In genomic region chr3:121171872-121172265, GRCm38 (mm10) we compare ENCODE assay signal across 9 mouse cellular contexts. TPM values are rescaled to one million over a fixed set of nuclear protein-coding genes. Genes with fewer than 3 reads are reported as not detected.
DNase-seq lines count a peak whose midpoint lies in the region; ATAC-seq and TF ChIP-seq lines count a peak whose summit lies in the region.
"Had no signal": no experiment of that assay in that cellular context is flagged by ENCODE, and none has a peak within 500 bp of the region (broad histone marks: within the 10 kb centered on the region; RNA-seq: fewer than 3 reads in every experiment).

No protein-coding gene starts in this region.

- H3K9me3 ChIP-seq in heart, embryonic 12.5 days (replicated peaks): no peaks in the 10 kb centered on the region
- H3K9me3 ChIP-seq in G1E (replicated peaks): no peaks in the 10 kb centered on the region
- H3K9me3 ChIP-seq in heart, postnatal 0 days (replicated peaks; ENCODE audit: control insufficient read depth, low read length): no peaks in the 10 kb centered on the region
- H3K9me3 ChIP-seq in liver, embryonic 16.5 days (replicated peaks; ENCODE audit: control insufficient read depth, low read length): no peaks in the 10 kb centered on the region

- no peak for TF ChIP-seq CTCF in G1E (IDR thresholded peaks at IDR 0.05; ENCODE audit: low read depth, low read length)
- no peak for TF ChIP-seq CTCF in heart, postnatal 0 days (IDR thresholded peaks at IDR 0.05; ENCODE audit: low read depth)

- no peak for ATAC-seq in heart, embryonic 12.5 days (ENCODE audit: insufficient number of reproducible peaks, low FRiP score)
- ATAC-seq in G1E (ENCODE audit: extremely low read depth, insufficient number of reproducible peaks, low FRiP score, poor library complexity, severe bottlenecking): no peak
- ATAC-seq in heart, postnatal 0 days (ENCODE audit: insufficient read depth, low read depth): 0 out of 2 replicates have a peak, but pooled peaks have one; percentile 5
- ATAC-seq in liver, embryonic 16.5 days (ENCODE audit: low read depth): peak; percentile 10; the same call in 1 of the 2 replicates
- no peak for ATAC-seq in frontal cortex, adult (ENCODE audit: low TSS enrichment)

- no peak for TF ChIP-seq EP300 in heart, postnatal 0 days (IDR thresholded peaks at IDR 0.05; ENCODE audit: low read depth)

- H3K4me1 ChIP-seq in heart, embryonic 12.5 days (replicated peaks): 0 out of 2 replicates have a peak, but pooled peaks cover 3% of the 10 kb centered on the region
- peaks cover 38% of the 10 kb centered on the region for H3K4me1 ChIP-seq in G1E (ENCODE audit: insufficient read depth, low read depth, low read length)
- H3K4me1 ChIP-seq in heart, postnatal 0 days (ENCODE audit: control insufficient read depth, insufficient read depth): no peaks in the 10 kb centered on the region
- H3K4me1 ChIP-seq in liver, embryonic 16.5 days (ENCODE audit: control insufficient read depth, low read depth, low read length): peaks cover 34% of the 10 kb centered on the region

- DNase-seq in heart, adult 8-10 months (ENCODE audit: low spot score): no peak
- DNase-seq in G1E (ENCODE audit: low spot score): no peak
- DNase-seq in heart, postnatal 0 days (ENCODE audit: low spot score): no peak
- DNase-seq in gastrocnemius, postnatal 25 days: no peak
- DNase-seq in yolk sac, embryonic 10.5 days (ENCODE audit: low spot score): no peak

- peak overlapping the region; percentile 89 for H3K4me2 ChIP-seq in heart, embryonic 12.5 days
- peak overlapping the region; percentile 73 for H3K4me2 ChIP-seq in heart, postnatal 0 days (ENCODE audit: low read depth, low read length)
- H3K4me2 ChIP-seq in liver, embryonic 16.5 days (ENCODE audit: low read depth, low read length): peak overlapping the region; percentile 82

- peak overlapping the region; percentile 61 for H3K4me3 ChIP-seq in heart, embryonic 12.5 days
- peak overlapping the region; percentile 91; the same call in 1 of the 2 replicates for H3K4me3 ChIP-seq in G1E (ENCODE audit: low read depth, low read length)
- peak overlapping the region; percentile 65 for H3K4me3 ChIP-seq in heart, postnatal 0 days (ENCODE audit: low read depth, low read length)
- H3K4me3 ChIP-seq in liver, embryonic 16.5 days (ENCODE audit: low read depth, low read length): peak overlapping the region; percentile 77

- no peaks in the 10 kb centered on the region for H3K27me3 ChIP-seq in heart, embryonic 12.5 days (replicated peaks)
- no peaks in the 10 kb centered on the region for H3K27me3 ChIP-seq in G1E (ENCODE audit: insufficient read depth, low read length)
- H3K27me3 ChIP-seq in heart, postnatal 0 days (ENCODE audit: control insufficient read depth, insufficient read depth, low read length): no peaks in the 10 kb centered on the region
- H3K27me3 ChIP-seq in liver, embryonic 16.5 days (ENCODE audit: control insufficient read depth, insufficient read depth, low read depth, low read length): no peaks in the 10 kb centered on the region

- WGBS in heart, embryonic 12.5 days: 40% methylated on average over 6 of the region's 6 CpGs
- WGBS in heart, postnatal 0 days: 40% methylated on average over 6 of the region's 6 CpGs
- 24% methylated on average over 6 of the region's 6 CpGs for WGBS in liver, embryonic 16.5 days (ENCODE audit: insufficient replicate concordance)

- no peaks in the 10 kb centered on the region for H3K36me3 ChIP-seq in heart, embryonic 12.5 days
- H3K36me3 ChIP-seq in G1E (replicated peaks): peaks cover 19% of the 10 kb centered on the region
- H3K36me3 ChIP-seq in heart, postnatal 0 days (replicated peaks; ENCODE audit: control insufficient read depth, insufficient read depth, low read length): no peaks in the 10 kb centered on the region
- no peaks in the 10 kb centered on the region for H3K36me3 ChIP-seq in liver, embryonic 16.5 days (ENCODE audit: control insufficient read depth, insufficient read depth)

- H3K27ac ChIP-seq in heart, embryonic 12.5 days (ENCODE audit: poor library complexity, severe bottlenecking): 0 out of 2 replicates have a peak overlapping the region, but pooled peaks have one; percentile 27
- no peak overlapping the region for H3K27ac ChIP-seq in heart, postnatal 0 days (ENCODE audit: low read depth)
- peak overlapping the region; percentile 51 for H3K27ac ChIP-seq in liver, embryonic 16.5 days (ENCODE audit: low read length)
- H3K27ac ChIP-seq: macrophage had no signal

- no peak overlapping the region for H3K9ac ChIP-seq in heart, embryonic 12.5 days
- H3K9ac ChIP-seq in heart, postnatal 0 days (replicated peaks; ENCODE audit: low read depth, low read length): no peak overlapping the region; the same call in 1 of the 2 replicates
- H3K9ac ChIP-seq in liver, embryonic 16.5 days (ENCODE audit: low read depth, low read length): peak overlapping the region; percentile 53

RNA-seq across cellular contexts. Expression of gene Rwdd3, which starts 0.4 kb away (rescaled TPM):
- polyA plus RNA-seq in heart, embryonic 12.5 days (2016; fragmentation: Nextera tagmentation; extraction: Ambion mirVana): 4.1 and 5.2 TPM in 2 replicates
- total RNA-seq in heart, adult 8-10 months (2022): 1 to 10 TPM; 1.7 to 3.1 (median 2.2) TPM
- total RNA-seq in G1E (2014; fragmentation: Nextera tagmentation) (8.9 and 14.4 TPM in 2 replicates), G1E (2017) (11.2 and 12.6 TPM in 2 replicates)
- 0.99 and 1.1 TPM in 2 replicates for polyA plus RNA-seq in G1E (2012)
- total RNA-seq in heart, postnatal 0 days (2014; rRNA removed; ENCODE audit: low replicate concordance): not detected in 2 replicates
- polyA plus RNA-seq in heart, postnatal 0 days (2015; fragmentation: Nextera tagmentation; extraction: Ambion mirVana): 3.3 and 4.8 TPM in 2 replicates
- polyA plus RNA-seq in liver, embryonic 16.5 days (2015; fragmentation: Nextera tagmentation; extraction: Ambion mirVana): 1.3 and 1.7 TPM in 2 replicates
- 1 to 10 TPM; 2.0 to 2.8 TPM for total RNA-seq in gastrocnemius, postnatal 25 days (2021)

Comparison
In these comparisons a context has a peak if more than half of its experiments do, and no peak if none do; other contexts are left out.
1. ATAC-seq: peak in heart, postnatal 0 days (single experiment) and liver, embryonic 16.5 days (single experiment); none in heart, embryonic 12.5 days (single experiment), G1E (single experiment) and frontal cortex, adult (single experiment).
2. Peak in every context shown above with its lines, with median percentiles within 50 percentile points of each other: H3K4me2 ChIP-seq and H3K4me3 ChIP-seq.